Mouse (Mus musculus): Measurements from ENCODE around the gene Atrnl1. TPM values are rescaled to one million over a fixed set of nuclear protein-coding genes. Genes with fewer than 3 reads are reported as not detected.
A peak's percentile ranks its signal among the peaks of the same experiment; 100 is the strongest.
"Not testable (repeated sequence)": the region's sequence is repeated elsewhere in the genome, so short reads cannot be mapped to it uniquely, and the experiment has no call there.

Gene Atrnl1
- total RNA-seq, 2 experiments from 2014 or later: 62.6 to 67.3 TPM

GRCm38 (mm10) chr19:57679455-57679854 is 68.6 kb downstream of the Atrnl1 start:
- no peak for DNase-seq (ENCODE audit: extremely low spot score in 1 of 2, low spot score in 1 of 2)

DNA sequence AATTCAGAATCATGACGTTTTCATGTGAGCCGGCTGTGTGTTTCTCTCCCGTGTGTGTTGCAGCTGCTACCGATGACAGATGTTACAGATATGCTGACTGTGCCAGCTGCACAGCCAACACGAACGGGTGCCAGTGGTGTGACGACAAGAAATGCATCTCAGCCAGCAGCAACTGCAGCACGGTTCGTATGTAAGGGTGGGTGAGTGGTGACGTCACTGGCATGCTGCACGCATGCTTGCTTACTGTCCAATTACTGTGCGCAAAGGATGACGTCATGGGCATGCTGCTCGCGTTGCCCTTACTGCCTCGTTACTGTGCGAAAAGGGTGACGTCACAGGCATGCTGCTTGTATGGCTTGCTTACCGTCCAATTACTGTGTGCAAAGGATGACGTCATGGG is 75.8 kb downstream of the Atrnl1 start:
- DNase-seq (ENCODE audit: extremely low spot score in 1 of 2, low spot score in 1 of 2): peak; percentile 15 to 20

DNA sequence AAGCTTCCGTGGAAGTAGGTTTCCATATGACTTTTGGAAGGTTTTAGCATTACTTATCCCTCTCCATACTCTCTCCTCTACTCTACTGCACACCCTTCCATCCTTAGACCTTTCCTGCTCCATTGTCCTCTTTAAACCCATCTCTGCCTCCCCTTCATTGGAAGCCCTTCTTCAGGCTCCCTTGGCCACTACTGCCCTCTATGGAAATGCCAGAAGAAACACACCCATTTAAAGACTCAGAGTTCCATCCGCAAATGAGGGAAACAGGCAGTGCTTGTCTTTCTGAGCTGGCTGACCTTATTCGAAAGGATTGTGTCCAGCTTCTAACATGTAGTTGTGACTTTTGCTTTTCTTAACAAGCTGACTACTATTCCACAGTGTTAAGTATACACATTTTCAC is 81.7 kb downstream of the Atrnl1 start:
- DNase-seq (ENCODE audit: extremely low spot score in 1 of 2, low spot score in 1 of 2): no peak

GRCm38 (mm10) chr19:57696781-57697180 is 85.9 kb downstream of the Atrnl1 start:
- not testable (repeated sequence) for DNase-seq (ENCODE audit: extremely low spot score in 1 of 2, low spot score in 1 of 2)

DNA sequence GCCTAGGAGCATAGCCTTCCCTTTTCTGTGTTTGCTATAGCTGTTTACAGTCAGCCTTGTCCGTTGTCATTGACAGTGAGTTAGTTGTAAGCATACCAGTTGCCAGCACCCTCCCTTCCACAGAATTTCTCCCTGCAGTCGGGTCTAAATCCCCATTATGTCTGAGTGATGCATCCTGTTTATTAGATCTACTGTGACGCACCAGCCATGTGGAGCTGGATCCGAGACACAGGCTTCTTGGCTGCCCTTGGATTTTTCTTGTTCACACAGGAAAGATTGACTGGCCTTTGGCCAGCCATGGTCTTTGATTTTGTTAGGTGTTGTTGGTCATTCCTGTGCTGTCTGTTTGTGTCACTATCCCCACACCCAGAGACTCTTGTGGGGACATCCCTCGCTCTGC is 102.3 kb downstream of the Atrnl1 start:
- no peak for DNase-seq (ENCODE audit: extremely low spot score in 1 of 2, low spot score in 1 of 2)

DNA sequence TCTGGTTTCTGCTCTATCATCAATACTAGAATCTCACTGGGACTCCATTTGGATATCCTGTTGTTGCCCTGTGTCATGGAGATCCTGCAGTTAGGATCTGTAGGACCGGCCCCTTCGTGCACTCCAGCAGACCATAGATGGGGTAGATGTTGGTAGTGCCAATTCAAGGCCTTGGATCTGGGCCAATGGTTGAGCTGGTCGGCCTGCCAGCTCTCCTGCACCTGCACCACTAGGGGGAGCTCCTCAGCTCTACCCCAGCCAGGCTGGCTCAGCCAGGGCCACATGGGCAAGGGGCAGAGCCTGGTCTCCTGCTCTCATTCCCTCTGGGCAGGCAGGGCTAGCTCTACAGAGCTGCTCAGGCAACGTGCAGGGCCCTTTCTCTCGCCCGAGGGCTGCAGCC is 114.1 kb downstream of the Atrnl1 start:
- peak in 1 of 2 experiments; percentile 28 for DNase-seq (ENCODE audit: extremely low spot score in 1 of 2, low spot score in 1 of 2)

GRCm38 (mm10) chr19:57725326-57725725 is 114.5 kb downstream of the Atrnl1 start:
- no peak for DNase-seq (ENCODE audit: extremely low spot score in 1 of 2, low spot score in 1 of 2)

DNA sequence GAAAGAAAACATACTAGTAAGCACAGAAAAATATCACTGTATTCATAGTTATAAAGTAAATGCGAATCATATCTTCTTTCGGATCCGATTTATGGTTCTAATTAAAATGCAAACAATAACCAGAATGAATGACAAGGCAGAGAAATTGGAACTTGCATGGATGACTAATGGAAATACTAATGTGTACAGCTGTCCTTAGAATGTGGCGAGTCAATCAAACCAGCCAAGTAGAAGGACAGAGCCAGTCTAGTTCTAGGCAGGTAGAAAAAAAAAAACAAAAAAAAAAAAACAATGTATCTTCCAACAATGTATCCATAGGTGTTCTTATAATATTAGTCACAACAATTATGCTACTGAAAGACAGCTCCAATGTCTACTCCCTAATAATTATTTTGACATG is 116.2 kb downstream of the Atrnl1 start:
- DNase-seq (ENCODE audit: extremely low spot score in 1 of 2, low spot score in 1 of 2): no peak

- DNase-seq (ENCODE audit: extremely low spot score in 1 of 2, low spot score in 1 of 2): no peak
These were observed 126.6 kb downstream of the Atrnl1 start for GRCm38 (mm10) chr19:57737475-57737874.

DNA sequence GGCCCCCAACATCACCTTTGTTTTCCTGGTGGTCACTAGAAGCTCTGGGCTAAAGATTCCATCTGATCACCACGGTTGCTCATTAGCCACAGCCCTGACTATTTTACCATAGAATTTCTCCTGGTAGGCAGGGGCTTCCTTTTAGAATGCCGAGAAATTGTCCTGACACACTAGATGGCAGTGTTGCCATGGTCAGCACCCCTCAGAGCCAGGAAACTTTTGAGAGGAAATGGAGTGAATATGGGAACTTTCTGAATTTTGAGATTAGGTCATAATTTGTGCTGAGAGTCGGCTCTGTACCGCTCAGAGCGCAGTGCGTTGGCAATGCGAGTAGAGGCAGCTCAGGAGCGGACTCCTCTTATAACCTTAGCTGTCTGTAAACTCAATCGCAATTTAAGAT is 134.7 kb downstream of the Atrnl1 start:
- DNase-seq (ENCODE audit: extremely low spot score in 1 of 2, low spot score in 1 of 2): peak; percentile 24 to 54

GRCm38 (mm10) chr19:57746553-57746952 is 135.7 kb downstream of the Atrnl1 start:
- no peak for DNase-seq (ENCODE audit: extremely low spot score in 1 of 2, low spot score in 1 of 2)

- DNase-seq (ENCODE audit: extremely low spot score in 1 of 2, low spot score in 1 of 2): no peak
These were observed 141.4 kb downstream of the Atrnl1 start for GRCm38 (mm10) chr19:57752189-57752588.

GRCm38 (mm10) chr19:57762526-57762925 is 151.7 kb downstream of the Atrnl1 start:
- DNase-seq (ENCODE audit: extremely low spot score in 1 of 2, low spot score in 1 of 2): no peak

GRCm38 (mm10) chr19:57764576-57765371 is 153.9 kb downstream of the Atrnl1 start:
- DNase-seq (ENCODE audit: extremely low spot score in 1 of 2, low spot score in 1 of 2): no peak

DNA sequence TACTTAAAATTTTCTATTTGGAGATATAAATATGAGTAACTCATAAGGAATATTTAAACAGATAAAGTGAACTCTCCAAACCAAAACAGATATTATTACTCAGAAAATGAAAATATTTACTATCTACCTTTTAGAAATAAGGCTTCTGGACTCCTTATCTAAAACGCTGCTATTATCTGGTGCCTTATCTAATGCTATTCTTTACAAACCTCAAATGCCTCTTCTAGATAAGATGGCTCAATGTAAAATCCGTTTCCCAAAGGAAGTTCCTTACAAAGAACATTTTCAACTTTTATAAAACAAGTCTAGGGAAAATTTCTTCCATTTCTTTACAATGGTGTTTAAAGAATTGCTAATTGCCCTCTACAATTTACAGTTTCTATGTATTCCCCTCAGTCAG is 156.2 kb downstream of the Atrnl1 start:
- no peak for DNase-seq (ENCODE audit: extremely low spot score in 1 of 2, low spot score in 1 of 2)

GRCm38 (mm10) chr19:57768661-57769060 is 157.8 kb downstream of the Atrnl1 start:
- DNase-seq (ENCODE audit: extremely low spot score in 1 of 2, low spot score in 1 of 2): no peak

- DNase-seq (ENCODE audit: extremely low spot score in 1 of 2, low spot score in 1 of 2): no peak
These were observed 171.7 kb downstream of the Atrnl1 start for GRCm38 (mm10) chr19:57782366-57783089.

GRCm38 (mm10) chr19:57786699-57787098 is 175.9 kb downstream of the Atrnl1 start:
- DNase-seq (ENCODE audit: extremely low spot score in 1 of 2, low spot score in 1 of 2): no peak

- DNase-seq (ENCODE audit: extremely low spot score in 1 of 2, low spot score in 1 of 2): no peak
These were observed 191.4 kb downstream of the Atrnl1 start for GRCm38 (mm10) chr19:57802207-57802606.

DNA sequence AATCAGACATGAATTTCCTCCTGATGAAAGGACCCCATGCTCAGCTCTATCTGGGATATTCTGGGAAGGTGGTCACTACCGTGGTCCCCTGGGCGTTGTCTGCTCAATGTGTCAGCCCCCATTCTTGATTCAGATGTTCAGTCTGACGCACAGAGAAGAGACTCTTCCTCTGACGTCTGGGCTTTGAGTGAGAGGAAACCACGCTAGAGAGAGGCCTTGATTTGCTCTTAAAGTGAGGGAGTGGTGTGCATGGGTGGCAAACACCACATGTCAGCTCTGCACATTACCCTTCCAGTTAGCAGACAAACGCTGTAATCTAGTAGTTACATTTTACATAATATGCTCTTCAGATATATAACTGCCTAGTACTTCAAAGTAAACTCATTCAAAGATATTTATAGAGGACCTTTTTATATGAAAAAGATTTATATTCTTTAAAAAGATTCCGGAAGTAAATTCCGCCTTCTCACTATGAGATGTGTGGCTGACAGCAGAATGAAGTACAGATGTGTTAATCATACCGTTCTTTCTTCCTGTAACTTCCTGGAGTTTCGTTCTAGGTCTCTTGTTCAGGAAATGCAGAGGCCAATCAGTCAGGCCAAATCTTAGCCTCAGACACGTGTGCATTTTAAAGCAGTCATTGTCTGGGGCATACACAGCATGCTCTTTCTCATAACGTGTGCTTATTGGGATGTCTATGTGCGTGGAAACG is 192.1 kb downstream of the Atrnl1 start:
- DNase-seq (ENCODE audit: extremely low spot score in 1 of 2, low spot score in 1 of 2): no peak

- no peak for DNase-seq (ENCODE audit: extremely low spot score in 1 of 2, low spot score in 1 of 2)
These were observed 192.6 kb downstream of the Atrnl1 start for GRCm38 (mm10) chr19:57803483-57803820.

Measured in layer of hippocampus, postnatal 25 days (tissue).